Mouse (Mus musculus) midbrain, embryonic 15.5 days (tissue): ENCODE data around the gene Rabif. TPM values are rescaled to one million over a fixed set of nuclear protein-coding genes. Genes with fewer than 3 reads are reported as not detected.
A peak's percentile ranks its signal among the peaks of the same experiment; 100 is the strongest.
"Not testable (repeated sequence)": the region's sequence is repeated elsewhere in the genome, so short reads cannot be mapped to it uniquely, and the experiment has no call there.

Experiments used
- ATAC-seq: fragments of 200-750 bp; cut with Nextera tagmentation; replicated peaks from 2 replicates; pipeline ENCODE4 v1.8.0; 2017; ENCODE audit warnings: moderate TSS enrichment
- H3K27ac ChIP-seq: fragments of 300-500 bp; sonication (generic); 2 replicates; pipeline ENCODE4 v1.5.1; 2015; ENCODE audit warnings: mild to moderate bottlenecking, inconsistent platforms
- H3K27me3 ChIP-seq: fragments of 300-500 bp; sonication (generic); replicated peaks from 2 replicates; pipeline ENCODE4 v1.6.1; 2015; ENCODE audit warnings: inconsistent platforms
- H3K36me3 ChIP-seq: fragments of 300-500 bp; sonication (generic); replicated peaks from 2 replicates; pipeline ENCODE4 v1.6.1; 2015; ENCODE audit warnings: inconsistent platforms
- H3K4me1 ChIP-seq: fragments of 300-500 bp; sonication (generic); 2 replicates; pipeline ENCODE4 v1.6.1; 2015; ENCODE audit warnings: inconsistent platforms
- H3K4me2 ChIP-seq: fragments of 300-500 bp; sonication (generic); 2 replicates; pipeline ENCODE4 v1.6.1; 2015; ENCODE audit warnings: inconsistent platforms, mild to moderate bottlenecking, moderate library complexity
- H3K4me3 ChIP-seq: fragments of 300-500 bp; sonication (generic); 2 replicates; pipeline ENCODE4 v1.5.1; 2015; ENCODE audit warnings: mild to moderate bottlenecking, inconsistent platforms
- H3K9ac ChIP-seq: fragments of 300-500 bp; sonication (generic); 2 replicates; pipeline ENCODE4 v1.6.1; 2015; ENCODE audit warnings: mild to moderate bottlenecking, inconsistent platforms
- H3K9me3 ChIP-seq: fragments of 300-500 bp; sonication (generic); 2 replicates; pipeline ENCODE4 v1.6.1; 2016; ENCODE audit warnings: inconsistent platforms
- WGBS: fragments of 180-500 bp; shearing (Covaris S2); methylation state at CpG from one replicate; pipeline ENCODE4 v1.1.7; 2015; ENCODE audit warnings: mixed read lengths; 5-methylcytosine and 5-hydroxymethylcytosine counted together
- polyA plus RNA-seq: library from polyadenylated mRNA; unstranded; fragments of >200 nt; fragmentation: Nextera tagmentation; extraction: Ambion mirVana; gene quantifications from 2 replicates; pipeline ENCODE4 v1.2.1, GENCODE M21; 2015

The Rabif gene
- polyA plus RNA-seq, 1 experiment from 2014 or later, result 70.7 TPM

DNA sequence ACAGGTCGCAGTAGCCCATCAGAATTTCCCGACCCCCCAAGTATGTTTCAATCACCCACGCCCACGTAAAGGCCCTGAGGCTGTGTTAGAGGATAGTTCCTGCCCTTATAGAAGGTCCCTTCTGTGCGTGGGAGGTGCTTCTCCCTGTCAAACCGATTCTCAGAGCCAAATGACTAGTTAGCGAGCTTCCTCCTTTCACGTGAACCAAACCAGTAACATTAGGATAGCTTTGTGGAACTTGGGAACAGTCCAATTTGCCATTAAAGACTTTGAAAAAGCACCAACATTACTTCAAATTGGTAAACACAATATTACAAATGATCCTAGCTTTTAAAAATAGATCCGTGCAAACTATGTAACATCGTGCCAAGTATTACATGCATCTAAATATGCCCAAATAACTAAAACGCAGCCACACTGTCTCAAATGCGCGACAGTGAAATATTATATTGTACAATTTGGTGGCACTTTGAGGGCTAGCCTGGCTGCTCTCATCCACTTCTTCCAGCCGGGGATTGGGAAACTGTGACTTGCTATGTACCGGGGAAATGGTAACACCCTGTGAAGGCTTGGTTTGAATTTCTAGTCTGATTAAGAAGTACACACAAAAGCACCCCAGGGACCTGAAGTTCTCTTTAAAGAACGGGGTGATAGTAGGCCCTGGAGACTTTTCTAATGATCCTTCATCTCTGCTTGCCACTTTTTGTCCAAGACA, 19.6 kb downstream of the Rabif start:
- Histone ChIP-seq H3K9ac (no peak overlapping the region), H3K4me1 (peaks cover 14% of the 10 kb centered on the region), H3K27ac (no peak overlapping the region), H3K9me3 (no peaks in the 10 kb centered on the region), H3K36me3 (no peaks in the 10 kb centered on the region), H3K4me3 (peak overlapping the region; percentile 32; the same call in 1 of the 2 replicates), H3K4me2 (peak overlapping the region; percentile 56), H3K27me3 (peaks cover 24% of the 10 kb centered on the region)
- WGBS, result 42% methylated on average over 16 of the region's 16 CpGs
- ATAC-seq, result no peak

- 78% methylated on average over 2 of the region's 2 CpGs for WGBS
- Histone ChIP-seq H3K27ac (no peak overlapping the region), H3K9me3 (no peaks in the 10 kb centered on the region), H3K36me3 (no peaks in the 10 kb centered on the region), H3K4me1 (peaks cover 14% of the 10 kb centered on the region), H3K9ac (no peak overlapping the region), H3K27me3 (peaks cover 24% of the 10 kb centered on the region), H3K4me3 (no peak overlapping the region), H3K4me2 (no peak overlapping the region)
- no peak for ATAC-seq
Observed at GRCm38 (mm10) chr1:134515891-134516290, 21.4 kb downstream of the Rabif start.

DNA sequence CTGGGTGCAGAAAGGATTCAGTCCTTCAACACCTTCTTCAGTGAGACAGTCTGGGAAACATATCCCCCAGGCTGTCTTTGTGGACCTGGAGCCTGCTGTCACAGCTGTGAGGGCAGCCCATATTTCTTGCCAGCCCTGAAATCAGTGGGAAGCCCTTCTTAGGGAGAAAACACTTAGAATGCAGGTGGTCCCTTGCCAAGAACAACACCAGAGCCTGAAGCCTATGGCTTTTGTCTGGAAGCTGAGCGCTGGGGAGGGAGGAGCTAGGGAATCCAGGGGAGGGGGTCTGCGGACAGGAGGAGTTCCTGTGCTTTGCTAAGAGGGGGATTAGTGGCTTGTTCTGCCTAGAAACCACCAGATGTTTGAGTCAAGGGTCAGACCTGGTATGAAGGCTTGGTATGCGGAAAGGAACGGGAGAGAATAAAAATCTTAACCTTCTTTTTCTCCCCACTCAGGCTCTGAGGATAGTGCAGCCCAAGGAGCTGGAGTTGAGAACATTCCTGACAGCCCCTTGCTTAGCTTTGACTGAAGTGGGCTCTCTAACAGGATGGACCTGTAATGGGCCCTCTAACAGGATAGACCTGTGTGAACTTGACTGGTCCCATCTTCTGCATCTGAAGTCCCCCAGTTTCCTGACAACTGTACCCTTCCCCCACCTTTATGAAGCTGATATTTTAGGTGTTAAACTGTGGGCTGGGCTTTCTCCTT, 22.2 kb downstream of the Rabif start:
- Histone ChIP-seq H3K9ac (no peak overlapping the region), H3K9me3 (no peaks in the 10 kb centered on the region), H3K4me2 (no peak overlapping the region), H3K4me1 (peaks cover 14% of the 10 kb centered on the region), H3K27ac (no peak overlapping the region), H3K4me3 (no peak overlapping the region), H3K27me3 (peaks cover 20% of the 10 kb centered on the region; the same call in 1 of the 2 replicates), H3K36me3 (no peaks in the 10 kb centered on the region)
- ATAC-seq, result 0 out of 2 replicates have a peak, but pooled peaks have one; percentile 6
- 7% methylated on average over 4 of the region's 4 CpGs for WGBS

DNA sequence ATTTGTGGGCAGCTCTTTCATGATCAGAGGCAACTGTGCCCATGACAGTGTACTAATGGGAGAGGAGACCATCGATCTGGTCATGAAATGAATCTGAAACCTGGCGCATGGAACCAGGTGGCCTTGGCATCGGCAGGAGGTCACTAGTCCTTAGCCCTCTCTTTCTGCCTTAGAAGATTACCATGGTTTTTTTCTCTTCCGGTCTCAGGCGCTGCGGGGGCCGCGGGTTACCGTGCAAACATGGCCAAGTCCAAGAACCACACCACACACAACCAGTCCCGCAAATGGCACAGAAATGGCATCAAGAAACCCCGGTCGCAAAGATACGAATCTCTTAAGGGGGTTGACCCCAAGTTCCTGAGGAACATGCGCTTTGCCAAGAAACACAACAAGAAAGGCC, 23.4 kb downstream of the Rabif start:
- H3K9ac ChIP-seq, H3K9me3 ChIP-seq, H3K27ac ChIP-seq, H3K4me3 ChIP-seq, H3K36me3 ChIP-seq, H3K4me2 ChIP-seq, ATAC-seq: not testable (repeated sequence)
- 97% methylated on average over 14 of the region's 14 CpGs for WGBS
- H3K27me3 ChIP-seq, result peaks cover 17% of the 10 kb centered on the region; the same call in 1 of the 2 replicates
- H3K4me1 ChIP-seq, result peaks cover 12% of the 10 kb centered on the region

DNA sequence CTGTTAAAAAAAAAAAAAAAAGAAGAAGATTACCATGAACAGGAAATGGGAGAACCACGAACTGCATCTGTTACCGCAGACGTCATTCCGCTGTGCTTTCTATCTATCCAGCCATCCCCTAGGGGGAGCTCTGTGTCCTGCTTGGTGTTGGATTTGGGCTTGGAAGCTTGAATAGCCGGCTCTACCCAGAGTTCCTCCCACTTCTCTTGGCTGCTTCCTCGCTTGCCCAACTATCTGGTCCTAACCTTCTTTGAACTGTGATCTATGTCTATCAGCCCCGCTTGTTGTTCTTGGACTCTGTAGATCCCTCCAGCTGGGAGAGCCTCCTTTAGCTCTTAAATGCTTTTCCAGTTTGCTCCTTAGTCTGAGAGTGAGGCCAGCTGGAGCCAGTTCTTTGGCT, 24.2 kb downstream of the Rabif start:
- ATAC-seq, result no peak
- WGBS, result 7% methylated on average over 7 of the region's 7 CpGs

GRCm38 (mm10) chr1:134519201-134519600, 24.8 kb downstream of the Rabif start:
- not testable (repeated sequence) for H3K4me3 ChIP-seq, H3K4me2 ChIP-seq, H3K27ac ChIP-seq, H3K9me3 ChIP-seq, H3K9ac ChIP-seq, H3K4me1 ChIP-seq, ATAC-seq, H3K36me3 ChIP-seq
- peaks cover 10% of the 10 kb centered on the region; the same call in 1 of the 2 replicates for H3K27me3 ChIP-seq
- 97% methylated on average over 5 of the region's 5 CpGs for WGBS

More for the DNA sequence above, 24.2 kb downstream of the Rabif start:
- Histone ChIP-seq H3K9ac (no peak overlapping the region), H3K4me3 (no peak overlapping the region), H3K9me3 (no peaks in the 10 kb centered on the region), H3K27ac (no peak overlapping the region), H3K27me3 (peaks cover 11% of the 10 kb centered on the region; the same call in 1 of the 2 replicates), H3K36me3 (no peaks in the 10 kb centered on the region), H3K4me1 (peaks cover 5% of the 10 kb centered on the region; the same call in 1 of the 2 replicates), H3K4me2 (no peak overlapping the region)

DNA sequence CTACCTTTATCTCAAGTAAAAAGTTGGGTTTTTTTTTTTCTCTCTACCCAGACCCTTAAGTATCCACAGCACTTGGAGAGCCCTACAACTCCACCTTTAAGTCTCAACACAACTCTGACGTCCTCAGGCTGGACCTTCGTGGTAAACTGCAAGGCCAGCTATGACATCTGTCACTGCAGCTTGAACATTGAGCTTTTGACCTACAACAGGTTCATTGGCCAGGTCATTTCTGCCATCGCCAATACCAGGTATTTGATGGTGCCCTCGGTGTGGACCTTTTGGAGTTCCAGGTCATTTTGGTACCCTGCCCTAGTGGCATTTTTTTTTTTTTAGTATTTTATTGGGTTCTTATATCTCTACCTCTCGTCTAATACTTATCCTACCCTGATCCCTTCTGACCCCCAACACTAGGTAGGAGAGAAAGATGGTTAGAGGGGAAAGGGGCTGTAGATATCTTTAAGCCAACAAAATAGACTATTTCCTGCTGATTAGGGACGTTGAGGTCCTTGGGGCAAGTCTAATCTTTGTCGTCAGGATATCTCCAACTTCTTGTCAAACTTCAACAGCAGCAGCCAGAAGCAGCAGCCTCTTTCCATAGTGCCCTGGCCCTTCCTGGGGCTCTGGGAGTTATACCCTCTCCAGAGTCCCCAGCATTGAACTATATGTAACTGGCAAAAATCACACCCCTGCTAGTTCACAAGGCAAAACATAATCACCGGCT, 25.7 kb downstream of the Rabif start:
- Histone ChIP-seq H3K4me1 (peaks cover 5% of the 10 kb centered on the region; the same call in 1 of the 2 replicates), H3K36me3 (no peaks in the 10 kb centered on the region), H3K9me3 (no peaks in the 10 kb centered on the region), H3K27me3 (0 out of 2 replicates have a peak, but pooled peaks cover under 1% of the 10 kb centered on the region), H3K4me3 (no peak overlapping the region), H3K9ac (no peak overlapping the region), H3K27ac (no peak overlapping the region), H3K4me2 (no peak overlapping the region)
- WGBS, result 85% methylated on average over 8 of the region's 8 CpGs
- no peak for ATAC-seq

GRCm38 (mm10) chr1:134521163-134521562, 26.7 kb downstream of the Rabif start:
- no peaks in the 10 kb centered on the region for H3K27me3 ChIP-seq
- H3K9ac ChIP-seq, result no peak overlapping the region
- H3K4me3 ChIP-seq, result no peak overlapping the region
- ATAC-seq, result no peak
- no peaks in the 10 kb centered on the region for H3K9me3 ChIP-seq
- H3K4me2 ChIP-seq, result no peak overlapping the region
- H3K4me1 ChIP-seq, result peaks cover 5% of the 10 kb centered on the region; the same call in 1 of the 2 replicates
- WGBS, result 86% methylated on average over 7 of the region's 7 CpGs
- H3K27ac ChIP-seq, result no peak overlapping the region
- no peaks in the 10 kb centered on the region for H3K36me3 ChIP-seq

DNA sequence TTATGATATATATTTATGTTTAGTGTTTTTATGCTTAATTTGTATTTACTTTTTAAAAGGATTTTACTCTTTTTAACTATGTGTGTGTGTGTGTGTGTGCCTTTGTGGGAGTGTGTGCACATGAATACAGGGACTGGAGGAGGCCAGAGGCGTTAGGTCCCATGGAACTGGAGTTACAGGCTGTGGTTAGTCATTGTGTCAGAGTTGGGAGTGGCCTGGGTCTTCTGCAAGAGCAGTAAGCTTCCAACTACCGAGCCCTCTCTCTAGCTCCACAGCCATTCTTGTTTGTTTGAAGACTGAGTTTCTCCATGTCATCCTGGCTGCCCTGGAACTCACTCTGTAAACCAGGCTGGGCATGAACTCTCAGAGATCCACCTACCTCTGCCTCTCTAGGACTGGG, 27.9 kb downstream of the Rabif start:
- H3K9me3 ChIP-seq, result no peaks in the 10 kb centered on the region
- H3K36me3 ChIP-seq, result no peaks in the 10 kb centered on the region
- H3K4me2 ChIP-seq, result no peak overlapping the region
- no peak for ATAC-seq
- H3K27ac ChIP-seq, result no peak overlapping the region
- no peak overlapping the region for H3K4me3 ChIP-seq
- H3K4me1 ChIP-seq, result no peaks in the 10 kb centered on the region
- WGBS, result 58% methylated on average over 2 of the region's 2 CpGs
- H3K27me3 ChIP-seq, result no peaks in the 10 kb centered on the region
- H3K9ac ChIP-seq, result no peak overlapping the region

DNA sequence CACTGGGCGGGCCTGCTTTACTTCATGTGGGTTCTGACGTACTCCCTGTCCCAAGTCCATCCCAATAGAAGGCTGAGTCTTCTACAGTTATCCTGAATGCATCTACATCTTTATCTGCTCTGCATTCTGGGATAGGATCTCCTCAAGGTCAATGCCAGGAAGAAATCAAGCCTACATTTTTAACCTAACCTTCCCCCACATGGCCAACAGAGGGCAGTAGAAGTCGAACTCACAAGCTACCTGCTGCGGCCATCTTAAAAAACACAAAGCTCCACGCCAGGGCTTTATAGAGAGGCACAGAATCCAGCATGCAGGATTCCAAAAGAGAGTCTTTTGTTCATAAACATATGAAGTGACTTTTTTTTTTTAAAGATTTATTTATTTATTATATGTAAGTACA, 30.0 kb downstream of the Rabif start:
- H3K27ac ChIP-seq, result no peak overlapping the region
- no peak for ATAC-seq
- WGBS, result 78% methylated on average over 5 of the region's 5 CpGs
- H3K9me3 ChIP-seq, result no peaks in the 10 kb centered on the region
- H3K27me3 ChIP-seq, result no peaks in the 10 kb centered on the region
- H3K4me3 ChIP-seq, result no peak overlapping the region
- H3K4me2 ChIP-seq, result no peak overlapping the region
- no peak overlapping the region for H3K9ac ChIP-seq
- H3K36me3 ChIP-seq, result no peaks in the 10 kb centered on the region
- H3K4me1 ChIP-seq, result no peaks in the 10 kb centered on the region

GRCm38 (mm10) chr1:134525015-134525414, 30.6 kb downstream of the Rabif start:
- Histone ChIP-seq H3K4me1 (no peaks in the 10 kb centered on the region), H3K9ac (no peak overlapping the region), H3K4me2 (no peak overlapping the region), H3K4me3 (no peak overlapping the region), H3K36me3 (no peaks in the 10 kb centered on the region), H3K27ac (no peak overlapping the region), H3K27me3 (no peaks in the 10 kb centered on the region), H3K9me3 (no peaks in the 10 kb centered on the region)
- 71% methylated on average over 1 of the region's 1 CpGs for WGBS
- ATAC-seq, result no peak

GRCm38 (mm10) chr1:134526752-134527151, 32.3 kb downstream of the Rabif start:
- H3K27me3 ChIP-seq, result no peaks in the 10 kb centered on the region
- H3K4me2 ChIP-seq, result no peak overlapping the region
- no peak overlapping the region for H3K9ac ChIP-seq
- H3K36me3 ChIP-seq, result no peaks in the 10 kb centered on the region
- H3K4me3 ChIP-seq, result no peak overlapping the region
- no peak overlapping the region for H3K27ac ChIP-seq
- H3K9me3 ChIP-seq, result no peaks in the 10 kb centered on the region
- no peak for ATAC-seq
- no peaks in the 10 kb centered on the region for H3K4me1 ChIP-seq
- WGBS, result 92% methylated on average over 6 of the region's 6 CpGs
